Mouse (Mus musculus) kidney, postnatal 36 days (tissue): ENCODE data around the gene Slc38a10.

ENCODE experiments used
- DNase-seq, 2 experiments: peaks; one replicate each; pipeline ENCODE4 v3.0.0; 2021 to 2022; ENCODE audit warnings: mixed read lengths in 2 of 2

Gene Slc38a10

GRCm38 (mm10) chr11:120136796-120137624 is 14.1 kb downstream of the Slc38a10 start:
- DNase-seq = no peak

GRCm38 (mm10) chr11:120136195-120136594 is 15.0 kb downstream of the Slc38a10 start:
- DNase-seq = no peak

GRCm38 (mm10) chr11:120134847-120135530 is 16.2 kb downstream of the Slc38a10 start:
- DNase-seq = peak; percentile 46 to 59

- no peak for DNase-seq
Measured at GRCm38 (mm10) chr11:120134148-120134547, 17.0 kb downstream of the Slc38a10 start.

- DNase-seq = no peak
Measured at GRCm38 (mm10) chr11:120129281-120129680, 21.9 kb downstream of the Slc38a10 start.

- no peak for DNase-seq
Measured at GRCm38 (mm10) chr11:120126845-120127244, 24.3 kb downstream of the Slc38a10 start.

GRCm38 (mm10) chr11:120122126-120122525 is 29.0 kb downstream of the Slc38a10 start:
- no peak for DNase-seq

GRCm38 (mm10) chr11:120120642-120121420 is 30.3 kb downstream of the Slc38a10 start:
- DNase-seq = peak; percentile 73 to 88

GRCm38 (mm10) chr11:120119936-120120541 is 31.1 kb downstream of the Slc38a10 start:
- no peak for DNase-seq

GRCm38 (mm10) chr11:120119108-120119507 is 32.0 kb downstream of the Slc38a10 start:
- no peak for DNase-seq

- DNase-seq = no peak
Measured at GRCm38 (mm10) chr11:120117626-120118025, 33.5 kb downstream of the Slc38a10 start.

GRCm38 (mm10) chr11:120114488-120115215 is 36.5 kb downstream of the Slc38a10 start:
- no peak for DNase-seq

GRCm38 (mm10) chr11:120112136-120112535 is 39.0 kb downstream of the Slc38a10 start:
- peak; percentile 65 to 70 for DNase-seq

- DNase-seq = peak in 1 of 2 experiments; percentile 75
Measured at GRCm38 (mm10) chr11:120111033-120111432, 40.1 kb downstream of the Slc38a10 start.

- DNase-seq = no peak
Measured at GRCm38 (mm10) chr11:120110554-120110953, 40.6 kb downstream of the Slc38a10 start.

- DNase-seq = peak in 1 of 2 experiments; percentile 43
Measured at GRCm38 (mm10) chr11:120109558-120110210, 41.5 kb downstream of the Slc38a10 start.

- DNase-seq = peak; percentile 58 to 76
Measured at GRCm38 (mm10) chr11:120107796-120108195, 43.4 kb downstream of the Slc38a10 start.

- peak in 1 of 2 experiments; percentile 47 for DNase-seq
Measured at GRCm38 (mm10) chr11:120107026-120107425, 44.1 kb downstream of the Slc38a10 start.

- DNase-seq = no peak
Measured at GRCm38 (mm10) chr11:120103431-120103997, 47.6 kb downstream of the Slc38a10 start.

GRCm38 (mm10) chr11:120101036-120101435 is 50.1 kb downstream of the Slc38a10 start:
- DNase-seq = peak; percentile 76 to 86
